Mouse (Mus musculus) testis, adult 2 months (tissue): ENCODE data around the gene Dscam.

Source experiments
- CTCF ChIP-seq: fragments of 200-500 bp; IDR thresholded peaks from 2 replicates; pipeline ENCODE4 v1.5.1; 2012; ENCODE audit warnings: low read depth, mild to moderate bottlenecking, inconsistent platforms, low read length, moderate library complexity; ENCODE audit not compliant: control insufficient read depth, insufficient read depth, insufficient replicate concordance
- POLR2A ChIP-seq: fragments of 200-500 bp; IDR thresholded peaks from 2 replicates; pipeline ENCODE4 v1.6.1; 2012; ENCODE audit warnings: low read depth, mild to moderate bottlenecking, inconsistent platforms, low read length, moderate library complexity; ENCODE audit not compliant: control insufficient read depth

GRCm38 (mm10) chr16:96795431-96795830 is 375.1 kb downstream of the Dscam start:
- TF ChIP-seq CTCF (no peak), POLR2A (no peak)
